Mouse (Mus musculus): ENCODE results near the gene Hs3st1. TPM values are rescaled to one million over a fixed set of nuclear protein-coding genes. Genes with fewer than 3 reads are reported as not detected.

Gene Hs3st1
- total RNA-seq, 1 experiment from 2014 or later, result 1.2 TPM

- no peak for ATAC-seq (replicated peaks; ENCODE audit: low read depth, poor library complexity, severe bottlenecking)
Measured at GRCm38 (mm10) chr5:39608260-39608659, 147.0 kb downstream of the Hs3st1 start.

- ATAC-seq (replicated peaks; ENCODE audit: low read depth, poor library complexity, severe bottlenecking), result no peak
Measured at GRCm38 (mm10) chr5:39594737-39595136, 160.5 kb downstream of the Hs3st1 start.

Data from common myeloid progenitor, adult 5-6 weeks (primary cell).